Mouse (Mus musculus) CH12.LX (cell line): ENCODE measurements around the gene Ccdc169. TPM values are rescaled to one million over a fixed set of nuclear protein-coding genes. Genes with fewer than 3 reads are reported as not detected.

Experiments used
- DNase-seq: peaks from one replicate; pipeline ENCODE4 v3.0.0-alpha.2; 2013; ENCODE audit errors: extremely low read depth
- H3K27ac ChIP-seq: 2 replicates; pipeline ENCODE4 v1.5.1; 2012; ENCODE audit warnings: low read depth, mild to moderate bottlenecking, control low read depth, moderate library complexity; ENCODE audit not compliant: insufficient read depth
- H3K27me3 ChIP-seq: replicated peaks from 2 replicates; pipeline ENCODE3; 2012; ENCODE audit warnings: inconsistent platforms
- H3K36me3 ChIP-seq, 2 experiments: replicated peaks in 1 of 2; 2 replicates each; pipeline versions ENCODE3 to v1.6.1; 2012; ENCODE audit warnings: inconsistent platforms in 1 of 2, low read length in 1 of 2, mild to moderate bottlenecking in 1 of 2, mixed read lengths in 1 of 2, moderate library complexity in 1 of 2; ENCODE audit not compliant: control insufficient read depth in 1 of 2, insufficient read depth in 1 of 2
- H3K4me1 ChIP-seq, 2 experiments: 2 replicates each; pipeline ENCODE4 v1.6.1; 2012; ENCODE audit warnings: inconsistent platforms in 1 of 2, moderate library complexity in 1 of 2; ENCODE audit not compliant: insufficient read depth in 2 of 2, control insufficient read depth in 1 of 2
- H3K4me2 ChIP-seq: 2 replicates; pipeline ENCODE4 v1.6.1; 2012; ENCODE audit warnings: low read depth, mild to moderate bottlenecking, control low read depth; ENCODE audit not compliant: poor library complexity, insufficient read depth, severe bottlenecking
- H3K4me3 ChIP-seq, 3 experiments: fragments of 150-350 bp in 1 of 3; sonication (generic) in 1 of 3; replicated peaks in 1 of 3; 2 replicates each; pipeline versions ENCODE3 to v1.5.1; 2011 to 2012; ENCODE audit warnings: low read depth in 2 of 3, low read length in 2 of 3, mild to moderate bottlenecking in 2 of 3, moderate library complexity in 2 of 3, control low read depth in 1 of 3, improper control_type of control experiment in 1 of 3, inconsistent platforms in 1 of 3, mixed read lengths in 1 of 3; ENCODE audit not compliant: poor library complexity in 1 of 3
- H3K79me2 ChIP-seq: replicated peaks from 2 replicates; pipeline ENCODE4 v1.6.1; 2012; ENCODE audit warnings: mild to moderate bottlenecking, moderate library complexity; ENCODE audit not compliant: control insufficient read depth, poor library complexity, insufficient read depth, severe bottlenecking; ENCODE audit errors: extremely low read depth
- H3K9ac ChIP-seq: 2 replicates; pipeline ENCODE4 v1.6.1; 2012; ENCODE audit warnings: low read depth, mild to moderate bottlenecking, control low read depth, moderate library complexity; ENCODE audit not compliant: insufficient read depth
- H3K9me3 ChIP-seq: replicated peaks from 2 replicates; pipeline ENCODE3; 2012; ENCODE audit warnings: low read length, inconsistent platforms, mixed read lengths
- BHLHE40 ChIP-seq: IDR thresholded peaks from 2 replicates; pipeline ENCODE4 v1.6.1; 2011; ENCODE audit warnings: mild to moderate bottlenecking, low read depth, low read length, improper control_type of control experiment
- CHD2 ChIP-seq: IDR thresholded peaks from 2 replicates; pipeline ENCODE4 v1.6.1; 2011; ENCODE audit warnings: low read length, improper control_type of control experiment
- CTCF ChIP-seq, 2 experiments: IDR thresholded peaks in 1 of 2; conservative IDR thresholded peaks in 1 of 2; 2 replicates each; pipeline ENCODE4 v1.5.1; 2011 to 2012; ENCODE audit warnings: low read depth in 2 of 2, low read length in 2 of 2, improper control_type of control experiment in 1 of 2, inconsistent platforms in 1 of 2, mild to moderate bottlenecking in 1 of 2, moderate library complexity in 1 of 2
- E2F4 ChIP-seq: IDR thresholded peaks from 2 replicates; pipeline ENCODE4 v1.6.1; 2011; ENCODE audit warnings: low read depth, low read length, improper control_type of control experiment; ENCODE audit not compliant: insufficient replicate concordance
- ELF1 ChIP-seq: IDR thresholded peaks from 2 replicates; pipeline ENCODE4 v1.6.1; 2014; ENCODE audit warnings: low read depth, mild to moderate bottlenecking, inconsistent platforms, low read length, improper control_type of control experiment
- GABPA ChIP-seq: IDR thresholded peaks from 2 replicates; pipeline ENCODE4 v1.6.1; 2012; ENCODE audit warnings: low read depth, low read length, improper control_type of control experiment, inconsistent platforms; ENCODE audit not compliant: insufficient replicate concordance
- HCFC1 ChIP-seq: IDR thresholded peaks from 2 replicates; pipeline ENCODE4 v1.6.1; 2012; ENCODE audit warnings: low read depth, mild to moderate bottlenecking, inconsistent platforms, low read length, improper control_type of control experiment
- IRF4 ChIP-seq: IDR thresholded peaks from 2 replicates; pipeline ENCODE4 v1.6.1; 2014; ENCODE audit warnings: low read depth, mild to moderate bottlenecking, inconsistent platforms, low read length, improper control_type of control experiment
- JUN ChIP-seq: IDR thresholded peaks from 2 replicates; pipeline ENCODE4 v1.6.1; 2011; ENCODE audit warnings: low read depth, mild to moderate bottlenecking, low read length, improper control_type of control experiment, moderate library complexity; ENCODE audit not compliant: insufficient read depth
- MAFK ChIP-seq: IDR thresholded peaks from 2 replicates; pipeline ENCODE4 v1.6.1; 2011; ENCODE audit warnings: low read length, improper control_type of control experiment; ENCODE audit not compliant: insufficient replicate concordance
- MAZ ChIP-seq: IDR thresholded peaks from 2 replicates; pipeline ENCODE4 v1.6.1; 2012; ENCODE audit warnings: low read depth, mild to moderate bottlenecking, inconsistent platforms, low read length, improper control_type of control experiment, moderate library complexity
- MEF2A ChIP-seq: IDR thresholded peaks from 2 replicates; pipeline ENCODE4 v1.6.1; 2014; ENCODE audit warnings: low read depth, mild to moderate bottlenecking, inconsistent platforms, low read length, improper control_type of control experiment, borderline replicate concordance
- MXI1 ChIP-seq: IDR thresholded peaks from 2 replicates; pipeline ENCODE4 v1.6.1; 2011; ENCODE audit warnings: mild to moderate bottlenecking, low read depth, low read length, improper control_type of control experiment
- MYC ChIP-seq: IDR thresholded peaks from 2 replicates; pipeline ENCODE4 v1.6.1; 2011; ENCODE audit warnings: low read depth, mild to moderate bottlenecking, improper control_type of control experiment, low read length
- NELFE ChIP-seq: IDR thresholded peaks from 2 replicates; pipeline ENCODE4 v1.6.1; 2011; ENCODE audit warnings: low read depth, low read length, improper control_type of control experiment
- POLR2A ChIP-seq: IDR thresholded peaks from 2 replicates; pipeline ENCODE4 v1.6.1; 2011; ENCODE audit warnings: low read depth, mild to moderate bottlenecking, improper control_type of control experiment, low read length
- POLR2AphosphoS2 ChIP-seq: IDR thresholded peaks from 2 replicates; pipeline ENCODE4 v1.6.1; 2011; ENCODE audit warnings: low read depth, low read length, improper control_type of control experiment
- RCOR1 ChIP-seq: conservative IDR thresholded peaks from 2 replicates; pipeline ENCODE4 v1.6.1; 2012; ENCODE audit warnings: low read depth, mild to moderate bottlenecking, inconsistent platforms, low read length, improper control_type of control experiment
- SIN3A ChIP-seq: IDR thresholded peaks from 2 replicates; pipeline ENCODE4 v1.6.1; 2012; ENCODE audit warnings: low read length, improper control_type of control experiment, inconsistent platforms
- SMC3 ChIP-seq: IDR thresholded peaks from 2 replicates; pipeline ENCODE4 v1.6.1; 2011; ENCODE audit warnings: low read depth, low read length, improper control_type of control experiment
- TBP ChIP-seq: conservative IDR thresholded peaks from 2 replicates; pipeline ENCODE4 v1.6.1; 2011; ENCODE audit warnings: low read depth, low read length, improper control_type of control experiment
- USF2 ChIP-seq: conservative IDR thresholded peaks from 2 replicates; pipeline ENCODE4 v1.6.1; 2011; ENCODE audit warnings: low read depth, low read length, improper control_type of control experiment
- ZC3H11A ChIP-seq: IDR thresholded peaks from 2 replicates; pipeline ENCODE4 v1.6.1; 2012; ENCODE audit warnings: low read depth, mild to moderate bottlenecking, inconsistent platforms, low read length, improper control_type of control experiment
- ZMIZ1 ChIP-seq: IDR thresholded peaks from 2 replicates; pipeline ENCODE4 v1.6.1; 2012; ENCODE audit warnings: low read depth, mild to moderate bottlenecking, inconsistent platforms, low read length, improper control_type of control experiment
- dilution Hi-C: fragments of 300-500 bp; cut with MboI; formaldehyde crosslinking; loops from 2 replicates; pipeline ENCODE4 v1.14.3; 2020; ENCODE audit warnings: low sequenced_read_pairs; ENCODE audit not compliant: extremely low pct_unique_long_range_greater_than_20kb, extremely low pct_ligation_motif_present
- in situ Hi-C: fragments of 300-500 bp; cut with MboI; formaldehyde crosslinking; loops from 3 replicates; pipeline ENCODE4 v1.14.3; 2019; ENCODE audit warnings: low sequenced_read_pairs, low pct_ligation_motif_present, low pct_unique_long_range_greater_than_20kb, mixed read lengths
- polyA plus RNA-seq: library from polyadenylated mRNA; unstranded; fragments of >175 nt; gene quantifications from 2 replicates; pipeline ENCODE4 v1.2.1, GENCODE M21; 2012; ENCODE audit warnings: low read depth; ENCODE audit not compliant: insufficient read length
- total RNA-seq, 2 experiments: library from RNA; depleted of rRNA; stranded (reverse); fragments of 300-350 nt in 1 of 2; fragments of >200 nt in 1 of 2; gene quantifications; 2 replicates each; pipeline ENCODE4 v1.2.3; 2012 to 2014

Gene Ccdc169
- total and polyA plus RNA-seq, 3 experiments, result 0.08 to 0.10 TPM; not detected in 1

- no peak overlapping the region for H3K9ac ChIP-seq
- TF ChIP-seq MAFK, result no peak
- TF ChIP-seq SMC3, result no peak
- no peak for TF ChIP-seq BHLHE40
- TF ChIP-seq ZC3H11A, result no peak
- TF ChIP-seq POLR2A, result no peak
- TF ChIP-seq ZMIZ1, result no peak
- TF ChIP-seq HCFC1, result no peak
- no peak for TF ChIP-seq CTCF (conservative IDR thresholded peaks at IDR 0.05 in 1 of 2, IDR thresholded peaks at IDR 0.05 in 1 of 2; ENCODE audit: low read depth in 2 of 2, low read length in 2 of 2)
- no peak for TF ChIP-seq MAZ
- TF ChIP-seq, all 38 proteins: peak for 0
- H3K4me3 ChIP-seq, result no peak overlapping the region
- dilution Hi-C loops (no loop called here), in situ Hi-C loops (loop anchor here (25.0 kb wide), 1 partner anchor 176 kb away; no protein-coding TSS in a partner anchor)
- H3K4me1 ChIP-seq, result no peaks in the 10 kb centered on the region
- H3K79me2 ChIP-seq, result no peaks in the 10 kb centered on the region
- no peak for DNase-seq
- no peak overlapping the region for H3K27ac ChIP-seq
- H3K36me3 ChIP-seq, result no peaks in the 10 kb centered on the region
- no peaks in the 10 kb centered on the region for H3K27me3 ChIP-seq
- H3K9me3 ChIP-seq, result no peaks in the 10 kb centered on the region
- no peak overlapping the region for H3K4me2 ChIP-seq
Observed at GRCm38 (mm10) chr3:55161144-55161543, 24.0 kb downstream of the Ccdc169 start.

GRCm38 (mm10) chr3:55163510-55163909, 26.4 kb downstream of the Ccdc169 start:
- in situ Hi-C loops, result loop anchor here (25.0 kb wide), 1 partner anchor 174 kb away; no protein-coding TSS in a partner anchor
- Histone ChIP-seq H3K9me3 (no peaks in the 10 kb centered on the region), H3K9ac (no peak overlapping the region)
- TF ChIP-seq RCOR1, result no peak
- TF ChIP-seq MEF2A, result no peak
- no peak for TF ChIP-seq CHD2
- TF ChIP-seq USF2, result no peak
- TF ChIP-seq POLR2A, result no peak
- TF ChIP-seq NELFE, result no peak
- no peak for TF ChIP-seq TBP
- TF ChIP-seq IRF4, result no peak
- no peak for TF ChIP-seq POLR2AphosphoS2
- no peak for TF ChIP-seq MXI1
- no peak for TF ChIP-seq MYC
- TF ChIP-seq GABPA, result no peak
- no peak for TF ChIP-seq CTCF (conservative IDR thresholded peaks at IDR 0.05 in 1 of 2, IDR thresholded peaks at IDR 0.05 in 1 of 2; ENCODE audit: low read depth in 2 of 2, low read length in 2 of 2)
- TF ChIP-seq JUN, result no peak
- TF ChIP-seq MAFK, result no peak
- no peak for TF ChIP-seq E2F4
- no peak for TF ChIP-seq ZC3H11A
- no peak for TF ChIP-seq HCFC1
- no peak for TF ChIP-seq ELF1
- no peak for TF ChIP-seq SIN3A
- TF ChIP-seq, all 38 proteins: peak for 0
- Histone ChIP-seq H3K79me2 (no peaks in the 10 kb centered on the region), H3K27me3 (no peaks in the 10 kb centered on the region), H3K27ac (no peak overlapping the region), H3K4me3 (no peak overlapping the region), H3K36me3 (no peaks in the 10 kb centered on the region), H3K4me2 (no peak overlapping the region), H3K4me1 (no peaks in the 10 kb centered on the region)
- no peak for DNase-seq
- dilution Hi-C loops, result no loop called here
